Mouse (Mus musculus) brain, embryonic 14.5 days (tissue): ENCODE measurements around the gene Usp43.

Source experiments
- CTCF ChIP-seq: fragments of 200-500 bp; IDR thresholded peaks from 2 replicates; pipeline ENCODE4 v1.5.1; 2012; ENCODE audit warnings: inconsistent platforms, mild to moderate bottlenecking, moderate library complexity, borderline replicate concordance; ENCODE audit not compliant: insufficient read depth, insufficient read length; ENCODE audit errors: extremely low read depth
- POLR2A ChIP-seq: fragments of 200-500 bp; IDR thresholded peaks from 2 replicates; pipeline ENCODE4 v1.6.1; 2012; ENCODE audit warnings: mild to moderate bottlenecking, inconsistent platforms, borderline replicate concordance; ENCODE audit not compliant: poor library complexity, insufficient read depth, insufficient read length, severe bottlenecking; ENCODE audit errors: extremely low read depth

DNA sequence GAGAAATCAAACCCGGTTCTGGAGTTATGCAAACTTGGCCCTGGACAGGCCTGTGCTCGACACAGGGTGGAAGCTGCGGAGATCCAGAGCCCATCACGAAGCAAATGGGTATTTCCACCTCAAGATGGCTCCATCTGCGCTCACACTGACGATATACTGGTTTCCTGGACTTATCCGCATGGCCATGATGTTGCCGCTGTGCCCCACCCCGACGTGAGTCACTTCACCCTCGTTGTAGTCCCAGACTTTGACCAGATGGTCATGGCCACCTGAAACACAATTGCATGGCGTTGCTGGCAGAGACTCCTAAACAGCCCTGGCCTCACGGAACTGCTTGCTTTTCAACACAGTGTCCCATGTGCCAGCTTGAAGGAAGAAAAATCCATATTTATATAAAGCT is 3.0 kb upstream of the Usp43 start:
- TF ChIP-seq POLR2A (no peak), CTCF (no peak)
